Mouse (Mus musculus) heart, postnatal 0 days (tissue): ENCODE results near the gene Nipbl.

Experiments used
- CTCF ChIP-seq: IDR thresholded peaks from 2 replicates; pipeline ENCODE4 v1.5.1; 2016; ENCODE audit warnings: antibody characterized with exemption, control low read depth, low read depth
- EP300 ChIP-seq: IDR thresholded peaks from 2 replicates; pipeline ENCODE4 v1.6.1; 2016; ENCODE audit warnings: antibody characterized with exemption, low read depth

DNA sequence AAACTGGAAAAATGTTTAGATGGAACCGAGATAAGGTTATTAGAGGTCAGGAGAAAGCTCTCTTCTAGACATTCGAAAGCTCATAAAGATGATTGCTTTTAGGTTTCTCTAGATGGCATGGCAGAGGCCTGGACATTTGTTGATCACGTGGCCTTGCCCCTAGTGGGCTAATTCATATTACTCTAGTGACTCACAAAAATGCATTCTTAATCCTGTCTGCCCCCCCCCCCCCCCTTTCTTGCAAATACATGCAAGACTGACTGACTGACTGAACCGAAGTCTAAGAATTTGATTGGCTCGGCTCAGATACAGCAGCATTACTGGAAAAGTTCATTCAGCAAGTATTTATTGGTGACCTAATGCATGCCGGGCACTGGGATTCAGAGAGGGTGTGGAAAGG is 2.2 kb upstream of the Nipbl start:
- peak; percentile 24 for TF ChIP-seq CTCF
- TF ChIP-seq EP300 = no peak
